Mouse (Mus musculus) thymus, postnatal 14 days (tissue): ENCODE results near the gene Axdnd1.
A peak's percentile ranks its signal among the peaks of the same experiment; 100 is the strongest.
"Not testable (repeated sequence)": the region's sequence is repeated elsewhere in the genome, so short reads cannot be mapped to it uniquely, and the experiment has no call there.

ENCODE experiments used
- DNase-seq: peaks from one replicate; pipeline ENCODE4 v3.0.0; 2021

Gene Axdnd1

DNA sequence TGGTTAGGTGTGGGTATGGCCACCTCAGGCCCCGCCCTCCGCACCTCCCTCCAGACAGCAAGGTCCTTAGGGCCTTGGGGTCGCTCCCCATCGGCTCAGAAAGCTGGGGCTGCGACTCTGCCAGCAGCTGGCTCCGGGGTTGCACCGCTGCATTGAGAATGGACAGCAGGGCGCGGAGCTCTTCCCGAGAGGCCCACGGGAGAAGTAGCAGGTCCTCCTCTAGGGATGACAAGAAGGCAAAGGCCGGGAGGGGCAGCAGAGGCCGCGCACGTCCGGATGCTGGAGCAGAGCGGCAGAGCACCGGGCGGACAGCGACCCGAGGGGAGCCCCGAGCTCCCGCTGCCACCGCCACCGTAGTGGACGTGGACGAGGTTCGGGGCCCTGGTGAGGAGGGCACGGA, 110.3 kb downstream of the Axdnd1 start, which contains the start of gene Nphs2:
TSS of gene Nphs2 (plus strand) at position 98 of the 400 bp plus-strand sequence.
- DNase-seq, result peak; percentile 42

DNA sequence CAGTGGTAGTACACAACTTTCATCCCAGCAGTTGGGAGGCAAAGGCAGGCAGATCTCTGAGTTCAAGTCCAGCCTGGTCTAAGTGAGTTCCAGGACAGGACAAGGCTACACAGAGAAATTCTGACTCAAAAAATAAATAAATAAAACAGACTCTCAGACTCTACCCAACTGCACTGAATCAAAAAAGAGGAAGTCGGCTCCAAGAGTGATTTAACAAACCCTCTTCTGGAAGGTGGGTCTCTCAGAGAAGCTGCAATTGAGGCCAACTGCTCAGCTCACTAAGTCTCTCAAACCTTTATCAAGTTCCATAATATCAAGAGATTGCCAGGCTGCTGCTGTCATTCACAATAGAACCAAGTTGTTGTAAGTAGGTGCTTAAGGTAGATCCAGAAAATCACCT, 112.4 kb downstream of the Axdnd1 start:
- no peak for DNase-seq

DNA sequence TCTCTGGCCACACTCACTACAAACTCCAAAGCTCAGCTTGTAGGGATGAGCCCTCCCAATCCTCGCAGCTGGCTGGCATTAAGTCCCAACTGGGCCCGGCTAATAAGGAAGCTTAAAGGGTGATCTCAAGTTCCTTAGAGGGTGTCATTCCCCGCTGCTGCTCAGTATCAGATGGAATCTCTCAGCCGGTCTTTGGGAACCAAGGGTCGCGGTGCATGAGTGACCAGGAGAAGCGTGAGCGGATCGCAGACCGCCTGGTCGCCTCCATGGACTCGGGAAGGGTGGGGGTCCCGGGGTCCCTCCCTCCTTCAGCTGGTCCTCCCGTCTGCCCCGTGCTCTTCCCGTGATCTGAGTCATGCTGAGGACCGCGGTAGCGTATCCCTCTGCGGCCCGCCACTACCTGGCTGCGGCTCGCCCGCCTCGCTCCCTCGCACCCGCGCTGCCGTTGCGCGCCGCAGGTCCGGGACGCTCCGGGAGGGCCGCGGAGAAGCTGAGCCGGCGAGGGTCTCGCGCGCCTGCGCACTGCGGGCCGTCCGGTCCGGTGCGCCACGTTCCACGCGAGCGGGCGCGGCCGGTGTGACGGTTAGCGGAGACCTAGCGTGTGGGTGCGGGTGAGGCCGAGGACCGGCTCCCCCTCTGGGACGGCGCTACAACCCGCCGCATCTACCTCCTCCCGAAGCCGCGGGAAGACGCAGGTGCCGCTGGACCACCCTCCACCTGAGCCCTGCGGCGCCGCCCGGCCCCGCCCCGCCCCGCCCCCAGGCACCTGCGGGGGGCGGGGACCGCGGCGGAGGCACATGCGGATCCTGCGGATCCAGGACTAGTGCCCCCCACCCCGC, 117.8 kb downstream of the Axdnd1 start, which contains the start of gene Tdrd5:
TSS of gene Tdrd5 (minus strand) at position 754 of the 839 bp plus-strand sequence.
- peak; percentile 77 for DNase-seq

DNA sequence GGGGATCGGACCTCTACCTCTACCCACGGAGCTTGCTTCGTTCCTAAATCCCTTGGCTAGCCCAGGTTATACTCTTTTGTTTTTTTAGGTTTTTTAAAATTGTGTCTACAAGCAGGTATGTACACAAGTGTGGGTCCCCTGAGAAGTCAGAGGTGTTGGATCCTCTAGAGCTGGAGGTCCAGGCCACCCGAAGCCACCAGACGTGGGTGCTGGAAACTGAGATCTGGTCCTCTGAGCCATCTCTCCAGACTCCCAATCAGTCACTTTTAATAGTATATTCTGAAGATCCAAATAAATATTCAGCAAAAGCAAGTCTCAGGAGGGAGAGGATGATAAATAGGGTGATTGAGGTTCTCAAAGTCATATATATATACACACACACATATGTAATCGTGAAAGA, 130.9 kb downstream of the Axdnd1 start:
- no peak for DNase-seq

DNA sequence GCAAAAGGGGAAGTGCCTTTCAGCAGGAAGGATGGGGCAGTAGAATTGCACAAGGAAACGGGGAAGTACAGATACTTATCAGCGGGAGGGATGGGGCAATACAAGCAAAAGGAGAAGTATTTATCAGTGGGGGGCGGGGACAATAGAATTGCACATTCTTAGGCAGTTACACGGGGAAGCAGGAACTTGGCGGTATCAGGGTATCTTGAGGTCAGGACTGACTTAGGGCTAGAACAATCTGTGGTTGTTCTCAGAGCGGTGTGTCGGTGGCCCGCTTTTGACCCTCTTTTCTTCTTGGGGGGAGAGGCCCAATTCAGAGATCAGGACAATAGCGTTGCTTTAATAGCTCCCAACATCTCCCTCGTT, 131.8 kb downstream of the Axdnd1 start:
- DNase-seq, result not testable (repeated sequence)

DNA sequence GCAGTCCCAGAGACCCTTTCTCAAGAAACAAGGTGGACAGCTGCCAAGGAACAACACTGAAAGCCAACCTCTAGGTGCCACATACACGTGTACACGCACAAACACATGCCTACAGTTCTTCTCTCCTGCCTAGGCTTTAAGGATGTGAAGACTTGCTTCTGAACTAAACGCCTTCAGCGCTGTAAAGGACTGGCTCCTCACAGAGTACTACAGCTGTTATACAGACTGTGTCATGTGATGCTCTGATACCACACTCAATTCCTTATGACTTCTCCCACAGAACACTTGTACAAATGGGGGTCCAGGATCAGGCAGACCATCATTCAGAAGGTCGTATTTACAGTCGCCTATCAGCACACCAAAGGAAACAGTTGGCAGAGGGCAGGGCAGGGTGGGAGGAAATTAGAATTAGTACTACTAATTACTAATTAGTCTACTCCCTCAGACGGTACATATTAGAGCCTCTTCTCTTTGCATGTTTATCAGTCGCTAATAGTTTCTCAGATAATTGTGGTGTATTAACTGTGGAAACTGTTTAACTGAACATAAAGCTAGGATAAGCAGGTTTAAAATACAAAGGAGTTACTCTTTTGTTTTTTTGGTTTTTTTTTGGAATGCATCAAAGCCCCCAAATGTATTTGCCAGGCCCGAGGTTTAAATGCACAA, 132.3 kb downstream of the Axdnd1 start:
- no peak for DNase-seq

DNA sequence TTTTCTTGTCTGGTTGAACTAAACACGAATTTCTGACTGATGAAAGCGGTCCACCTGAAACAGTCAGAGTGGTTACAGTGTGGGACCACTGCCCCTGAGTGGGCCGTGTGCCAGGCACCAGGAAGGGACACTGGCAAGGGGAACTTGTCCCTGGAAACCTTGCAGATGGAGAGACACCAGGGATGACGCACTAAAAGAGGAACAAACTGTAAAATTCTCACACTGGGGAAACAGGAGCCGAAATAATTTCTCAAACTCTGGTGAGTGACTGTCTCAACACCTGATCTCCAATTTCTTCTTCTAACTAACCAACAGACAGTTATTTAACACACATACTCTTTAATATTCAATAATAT, 135.4 kb downstream of the Axdnd1 start:
- no peak for DNase-seq

DNA sequence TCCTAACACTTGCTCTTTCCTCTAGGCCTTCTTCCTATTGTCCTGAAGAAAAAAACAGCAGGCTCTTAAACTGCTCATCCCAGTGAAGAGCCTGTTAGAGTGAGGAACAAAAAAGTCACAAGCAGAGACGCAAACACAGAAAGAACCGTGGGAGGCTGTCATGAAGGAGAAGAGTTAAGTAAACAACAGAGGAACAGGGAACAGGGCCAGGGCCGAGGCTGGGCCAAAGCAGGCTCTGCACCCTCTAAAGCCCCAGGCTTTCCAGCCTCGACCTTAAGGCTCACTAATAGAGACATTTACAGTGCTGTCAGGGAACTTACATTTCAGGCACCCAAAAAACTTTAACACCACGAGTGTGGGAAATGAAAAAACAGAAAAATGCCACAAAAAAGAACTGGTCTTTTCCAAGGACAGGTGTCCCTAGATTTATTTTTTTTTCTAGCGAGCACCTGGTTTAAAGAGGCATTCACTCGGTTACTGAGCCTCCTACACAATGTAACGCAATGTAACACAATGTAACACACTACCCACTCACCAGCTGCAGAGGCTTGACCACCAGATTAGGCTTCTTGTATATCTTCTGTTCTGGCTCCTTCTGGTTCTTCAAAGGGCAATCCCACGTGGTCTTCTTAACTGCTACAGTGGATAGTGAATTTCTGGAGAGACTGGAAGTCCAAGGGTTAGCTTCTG, 136.0 kb downstream of the Axdnd1 start:
- DNase-seq, result no peak

DNA sequence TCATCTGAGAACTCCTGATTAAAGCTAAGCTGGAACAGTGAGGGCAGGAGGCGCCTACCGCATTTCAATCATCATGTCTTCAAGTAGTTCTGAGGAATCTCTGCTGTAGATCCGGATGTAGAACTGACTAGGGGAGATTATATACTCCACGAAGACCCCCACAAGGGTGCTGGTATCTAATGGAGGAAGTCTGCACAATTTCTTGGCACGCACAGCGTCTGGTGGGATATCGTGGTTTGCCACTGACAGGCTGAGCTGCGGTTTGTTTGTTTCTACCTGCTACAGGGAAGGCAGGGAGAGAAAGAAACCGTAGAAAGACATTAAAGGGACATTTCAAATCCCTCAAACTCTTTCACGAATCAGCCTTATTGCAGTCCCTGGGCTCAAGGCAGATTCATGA, 136.8 kb downstream of the Axdnd1 start:
- DNase-seq, result peak; percentile 41

DNA sequence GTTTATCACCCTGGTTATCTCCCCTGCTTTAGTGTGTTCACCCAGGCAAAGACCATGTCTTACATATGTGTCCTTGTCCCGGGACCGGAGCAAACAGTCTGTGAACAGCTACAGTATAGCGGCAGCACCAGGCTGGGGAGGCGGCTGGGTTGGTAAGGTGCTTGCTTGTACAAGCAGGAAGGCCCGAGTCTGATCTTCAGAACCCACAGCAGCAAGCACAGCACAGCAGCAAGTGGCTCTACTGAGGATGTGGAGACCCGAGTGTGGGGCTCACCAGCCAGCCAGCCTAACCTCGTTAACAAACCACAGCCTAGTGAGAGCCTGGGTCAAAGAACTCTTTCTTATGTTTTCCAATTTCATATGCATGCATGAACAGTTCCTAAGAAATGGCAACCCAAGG, 140.8 kb downstream of the Axdnd1 start:
- DNase-seq, result peak; percentile 67

DNA sequence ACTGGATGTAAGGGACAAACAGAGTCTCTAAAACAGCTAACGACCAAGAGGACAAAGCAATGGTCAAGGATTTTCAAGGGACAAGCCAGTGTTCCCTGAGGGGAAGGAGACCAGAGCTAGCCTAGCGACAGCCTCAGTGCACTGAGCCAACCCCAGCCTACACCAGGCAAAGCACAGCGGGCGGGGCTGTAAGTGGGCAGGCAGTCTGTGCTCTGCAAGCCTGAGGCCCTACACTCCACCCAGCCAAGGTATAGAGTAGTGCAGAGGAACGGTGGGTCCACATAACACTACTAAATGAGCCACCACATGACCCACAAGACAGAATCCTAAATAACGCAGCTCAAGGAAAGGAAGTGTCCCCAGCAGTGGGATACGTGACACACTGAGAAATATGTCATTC, 147.3 kb downstream of the Axdnd1 start:
- no peak for DNase-seq
